Mouse (Mus musculus) adrenal gland, postnatal 36 days (tissue): ENCODE results near the gene Pcsk1n. TPM values are rescaled to one million over a fixed set of nuclear protein-coding genes. Genes with fewer than 3 reads are reported as not detected.

Experiments used
- DNase-seq, 2 experiments: peaks; one replicate each; pipeline ENCODE4 v3.0.0; 2021; ENCODE audit warnings: mixed read lengths in 1 of 2
- total RNA-seq, 2 experiments: library from RNA; stranded (reverse); gene quantifications; 2 replicates each; pipeline ENCODE4 v1.2.3; 2021

Gene Pcsk1n
- total RNA-seq, 2 experiments from 2014 or later = 28.0 to 39.7 TPM

GRCm38 (mm10) chrX:7945618-7946017 is 26.0 kb downstream of the Pcsk1n start:
- no peak for DNase-seq

GRCm38 (mm10) chrX:7947108-7947899 is 27.7 kb downstream of the Pcsk1n start, which contains the start of gene Hdac6:
Gene Hdac6, minus strand, starts transcription at chrX:7947889.
- peak in 1 of 2 experiments; percentile 14 for DNase-seq

GRCm38 (mm10) chrX:7947900-7948492 is 28.4 kb downstream of the Pcsk1n start:
- DNase-seq = peak; percentile 93

DNA sequence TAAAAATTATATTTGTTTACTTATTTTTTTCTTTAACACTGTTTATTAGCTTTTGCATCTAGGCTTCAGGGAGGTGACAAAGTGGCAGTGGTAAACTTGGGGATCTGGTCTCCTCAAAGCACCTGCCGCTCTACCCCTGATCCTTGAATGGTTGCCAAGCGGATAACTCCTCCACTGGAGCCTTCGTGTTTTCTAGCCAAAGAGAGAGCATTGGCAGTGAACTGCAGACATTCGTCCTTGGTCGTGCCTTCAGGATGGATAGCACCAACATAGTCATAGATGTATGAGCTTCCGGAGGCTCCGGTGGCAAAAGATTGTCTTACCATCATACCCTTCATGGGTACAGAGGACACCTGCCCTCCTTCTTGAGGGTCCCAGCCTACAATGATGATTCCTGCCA is 30.5 kb downstream of the Pcsk1n start:
- peak; percentile 28 to 30 for DNase-seq

GRCm38 (mm10) chrX:7958868-7959267 is 39.2 kb downstream of the Pcsk1n start:
- no peak for DNase-seq

DNA sequence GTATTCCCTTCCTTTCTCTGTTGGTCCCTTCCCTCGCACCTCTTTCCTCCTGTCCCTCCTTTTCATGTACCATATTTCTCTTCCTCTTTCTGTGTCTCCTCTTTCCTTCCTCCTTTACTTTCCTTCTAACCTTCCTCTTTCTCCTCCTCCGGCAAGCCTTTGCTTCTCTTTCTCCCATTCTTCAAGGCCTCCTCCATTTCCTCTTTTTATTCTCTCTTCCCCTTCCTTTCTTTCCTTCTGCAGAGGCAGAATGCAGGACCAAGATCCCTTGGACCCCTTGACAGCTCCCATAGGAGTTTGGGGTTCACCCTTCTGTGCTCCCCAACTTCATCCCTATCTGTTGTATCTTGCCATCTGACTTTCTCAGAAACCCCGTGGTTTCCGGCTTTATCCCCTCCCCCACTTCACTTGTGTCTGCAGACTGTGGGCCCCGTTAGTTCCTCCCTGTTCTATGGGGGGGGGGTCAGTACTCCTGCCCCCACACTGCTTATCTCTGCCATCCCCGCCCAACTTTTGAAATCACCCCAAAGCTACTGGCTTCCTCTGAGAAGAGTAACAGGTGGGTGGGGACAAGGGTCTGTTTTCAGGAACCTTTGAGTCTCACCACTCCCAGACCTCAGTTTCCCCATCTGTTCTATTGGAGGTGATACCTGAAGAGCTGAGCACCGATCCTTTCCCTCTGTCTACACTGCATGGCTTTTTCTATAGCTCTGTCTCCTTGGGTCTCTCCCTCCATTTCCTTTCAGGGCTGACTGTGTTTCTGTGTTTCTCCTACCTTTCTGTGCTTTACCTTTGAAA is 44.4 kb downstream of the Pcsk1n start:
- DNase-seq = no peak

DNA sequence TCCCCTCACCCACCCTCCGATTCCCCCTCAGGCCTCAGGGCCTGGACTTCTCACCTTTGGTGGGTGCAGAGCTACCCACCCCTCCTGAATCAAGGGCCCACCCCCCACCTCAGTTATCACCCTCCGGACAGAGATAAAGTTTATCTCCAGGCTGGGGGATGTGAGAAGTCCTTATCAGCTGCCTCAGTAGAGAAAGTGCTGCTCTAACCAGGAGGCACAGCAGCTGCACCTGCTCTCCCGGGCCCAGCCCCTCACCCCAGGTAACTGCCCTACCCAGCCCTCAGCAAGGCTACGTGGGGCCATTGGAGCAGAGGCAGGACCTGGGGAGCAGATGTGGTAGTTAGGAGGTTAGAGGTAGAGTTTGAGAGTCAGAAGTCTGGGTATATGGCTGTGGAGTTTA is 46.5 kb downstream of the Pcsk1n start:
- no peak for DNase-seq

- no peak for DNase-seq
Observed at GRCm38 (mm10) chrX:7967596-7968201, 48.1 kb downstream of the Pcsk1n start.

GRCm38 (mm10) chrX:7968226-7968625 is 48.6 kb downstream of the Pcsk1n start:
- no peak for DNase-seq

DNA sequence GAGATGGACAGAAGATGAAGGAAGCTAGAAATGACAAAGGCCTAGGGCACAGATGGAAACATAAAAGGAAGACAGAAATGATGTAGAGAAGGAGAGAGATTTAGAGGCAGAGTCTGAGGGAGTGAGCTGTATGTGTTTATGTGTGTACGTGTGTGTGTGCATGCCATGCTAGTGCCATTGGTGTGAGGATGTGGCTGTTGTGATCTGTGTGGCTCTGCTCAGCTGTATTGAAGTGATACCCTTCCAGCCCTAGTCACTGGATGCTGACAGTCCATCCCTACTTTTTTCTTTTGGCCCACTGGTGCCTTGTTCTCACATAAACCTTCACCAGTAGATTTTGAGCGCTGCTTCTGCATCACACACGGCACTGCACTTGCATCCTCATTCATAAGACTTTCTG is 49.3 kb downstream of the Pcsk1n start:
- DNase-seq = no peak

DNA sequence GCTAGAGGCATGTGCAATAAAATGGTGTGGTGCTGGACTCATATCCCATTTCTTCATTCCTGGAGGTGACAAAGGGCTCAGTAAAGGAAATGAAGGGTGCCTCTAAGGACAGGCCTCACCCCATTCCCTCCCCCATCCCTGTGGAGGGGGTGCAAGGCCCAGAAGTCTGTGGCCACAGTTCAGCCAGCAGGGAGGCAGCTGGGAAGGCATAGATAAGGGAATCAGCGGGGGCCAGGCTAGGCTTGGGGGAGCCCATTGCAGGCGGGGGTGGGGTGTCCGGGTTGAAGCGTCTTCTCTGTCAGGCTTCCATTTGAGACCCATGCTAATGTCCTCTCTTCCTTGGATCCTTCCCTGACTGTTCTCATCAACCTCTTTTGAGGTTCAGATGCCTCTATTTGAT is 51.7 kb downstream of the Pcsk1n start:
- no peak for DNase-seq

Other genes starting within 250 kb of the Pcsk1n start
- 10 to 100 TPM; 73.8 to 80.2 TPM for gene Plp2, start 248.4 kb upstream of the Pcsk1n start, total RNA-seq
- gene Magix, start 238.6 kb upstream of the Pcsk1n start, total RNA-seq = under 1 TPM; 0.66 to 0.89 TPM
- gene Gpkow, start 222.7 kb upstream of the Pcsk1n start, total RNA-seq = 10 to 100 TPM; 49.7 to 66.9 TPM
- gene Wdr45, start 205.5 kb upstream of the Pcsk1n start, total RNA-seq = 10 to 100 TPM; 48.7 to 67.5 TPM
- under 1 TPM in 1 of 2 experiments, not detected in 1; 0.43 TPM for gene Gm45208, start 197.6 kb upstream of the Pcsk1n start, total RNA-seq
- gene Praf2, start 191.4 kb upstream of the Pcsk1n start, total RNA-seq = 10 to 100 TPM; 11.5 to 16.3 TPM
- 1 to 10 TPM; 2.2 to 4.0 TPM for gene Ccdc120, start 168.9 kb upstream of the Pcsk1n start, total RNA-seq
- 10 to 100 TPM; 44.5 to 48.7 TPM for gene Tfe3, start 157.3 kb upstream of the Pcsk1n start, total RNA-seq
- 10 to 100 TPM; 41.0 to 50.8 TPM for gene Gripap1, start 130.1 kb upstream of the Pcsk1n start, total RNA-seq
- under 1 TPM; 0.49 to 0.89 TPM for gene Kcnd1, start 97.5 kb upstream of the Pcsk1n start, total RNA-seq
- 10 to 100 TPM; 59.0 to 63.3 TPM for gene Otud5, start 78.5 kb upstream of the Pcsk1n start, total RNA-seq
- gene Pim2, start 41.6 kb upstream of the Pcsk1n start, total RNA-seq = 1 to 10 TPM; 8.5 to 9.0 TPM
- gene Slc35a2, start 35.8 kb upstream of the Pcsk1n start, total RNA-seq = 10 to 100 TPM; 38.6 to 43.9 TPM
- gene Pqbp1, start 20.6 kb upstream of the Pcsk1n start, total RNA-seq = 100 to 1,000 TPM; 120 to 121 TPM
- 100 to 1,000 TPM; 113 to 126 TPM for gene Timm17b, start 20.5 kb upstream of the Pcsk1n start, total RNA-seq
- gene Gm10491, start 12.0 kb upstream of the Pcsk1n start, total RNA-seq = not detected
- gene Gm10490, start 10.3 kb upstream of the Pcsk1n start, total RNA-seq = not detected
- gene Eras, start 8.8 kb downstream of the Pcsk1n start, total RNA-seq = not detected
- gene Hdac6, start 28.1 kb downstream of the Pcsk1n start, total RNA-seq = 10 to 100 TPM; 16.5 to 17.3 TPM
- under 1 TPM in 1 of 2 experiments, not detected in 1; 0.26 TPM for gene Gata1, start 58.2 kb downstream of the Pcsk1n start, total RNA-seq
- gene Glod5, start 98.7 kb downstream of the Pcsk1n start, total RNA-seq = not detected
- gene Suv39h1, start 154.9 kb downstream of the Pcsk1n start, total RNA-seq = 10 to 100 TPM; 11.0 to 15.1 TPM
- 1 to 10 TPM; 1.7 to 2.3 TPM for gene Was, start 170.7 kb downstream of the Pcsk1n start, total RNA-seq
- 10 to 100 TPM; 63.2 to 64.0 TPM for gene Wdr13, start 213.1 kb downstream of the Pcsk1n start, total RNA-seq
- gene Rbm3, start 226.1 kb downstream of the Pcsk1n start, total RNA-seq = 100 to 1,000 TPM in 1 of 2 experiments, 10 to 100 TPM in 1; 97.4 to 129 TPM